Mouse (Mus musculus): Measurements from ENCODE around the gene Kctd10. TPM values are rescaled to one million over a fixed set of nuclear protein-coding genes. Genes with fewer than 3 reads are reported as not detected.

Kctd10 gene
- polyA plus RNA-seq, 1 experiment: 40.6 TPM

GRCm38 (mm10) chr5:114358833-114359232, 21.5 kb downstream of the Kctd10 start:
- H3K9me3 ChIP-seq: no peaks in the 10 kb centered on the region
- H3K4me1 ChIP-seq: peaks cover 27% of the 10 kb centered on the region
- peaks cover 54% of the 10 kb centered on the region for H3K36me3 ChIP-seq (replicated peaks; ENCODE audit: low read length)
- no peak for TF ChIP-seq GATA1 (IDR thresholded peaks at IDR 0.05; ENCODE audit: borderline replicate concordance, low read length)
- no peak for TF ChIP-seq FLI1 (IDR thresholded peaks at IDR 0.05; ENCODE audit: low read length)
- no peak overlapping the region for H3K4me3 ChIP-seq (replicated peaks)
- peaks cover 8% of the 10 kb centered on the region for H3K27me3 ChIP-seq (replicated peaks)

DNA sequence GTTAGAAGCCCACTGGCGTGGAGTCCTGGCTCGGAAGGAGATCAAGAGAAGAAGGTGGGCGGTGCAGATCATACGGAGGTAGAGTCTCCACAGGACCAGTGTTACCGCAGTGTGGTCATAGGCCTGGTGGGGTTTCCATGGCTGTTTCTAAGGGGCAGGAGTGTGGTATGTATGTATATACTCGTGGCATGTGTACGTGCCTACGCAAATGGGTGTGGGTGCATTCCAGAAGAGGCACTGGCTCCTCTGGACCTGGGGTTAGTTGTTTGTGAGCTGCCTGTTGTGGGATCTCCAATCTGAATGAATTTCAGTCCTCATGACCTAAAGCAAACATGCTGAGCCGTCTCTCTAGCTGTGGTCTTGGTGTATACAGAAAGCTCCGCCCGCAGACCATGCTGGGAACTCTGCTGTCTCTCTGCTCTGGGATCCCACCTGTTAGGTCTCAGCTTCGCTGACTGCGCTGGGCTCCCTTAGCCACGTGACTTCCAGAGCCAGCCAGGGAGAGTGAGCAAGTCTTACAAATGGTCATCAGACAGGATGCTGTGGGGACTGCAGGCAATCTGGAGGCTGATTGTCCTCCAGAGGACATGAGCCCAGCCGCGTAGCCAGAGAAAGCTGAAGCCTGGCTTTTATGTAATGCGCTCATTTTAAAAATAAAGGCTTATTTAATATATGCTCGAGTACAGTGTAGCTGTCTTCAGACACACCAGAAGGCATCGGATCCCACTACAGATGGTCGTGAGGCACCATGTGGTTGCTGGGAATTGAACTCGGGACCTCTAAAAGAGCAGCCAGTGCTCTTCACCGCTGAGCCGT, 23.2 kb downstream of the Kctd10 start:
- no peaks in the 10 kb centered on the region for H3K9me3 ChIP-seq
- peaks cover 18% of the 10 kb centered on the region for H3K27me3 ChIP-seq (replicated peaks)
- H3K4me3 ChIP-seq (replicated peaks): peak overlapping the region; percentile 35
- TF ChIP-seq GATA1 (IDR thresholded peaks at IDR 0.05; ENCODE audit: borderline replicate concordance, low read length) (no peak), FLI1 (IDR thresholded peaks at IDR 0.05; ENCODE audit: low read length) (no peak)
- peaks cover 37% of the 10 kb centered on the region for H3K36me3 ChIP-seq (replicated peaks; ENCODE audit: low read length)
- peaks cover 27% of the 10 kb centered on the region for H3K4me1 ChIP-seq

GRCm38 (mm10) chr5:114356250-114356935, 23.9 kb downstream of the Kctd10 start:
- TF ChIP-seq FLI1 (IDR thresholded peaks at IDR 0.05; ENCODE audit: low read length): no peak
- TF ChIP-seq GATA1 (IDR thresholded peaks at IDR 0.05; ENCODE audit: borderline replicate concordance, low read length): no peak
- Histone ChIP-seq H3K4me3 (replicated peaks) (peak overlapping the region; percentile 15), H3K9me3 (no peaks in the 10 kb centered on the region), H3K27me3 (replicated peaks) (peaks cover 25% of the 10 kb centered on the region), H3K4me1 (peaks cover 27% of the 10 kb centered on the region), H3K36me3 (replicated peaks; ENCODE audit: low read length) (peaks cover 30% of the 10 kb centered on the region)

DNA sequence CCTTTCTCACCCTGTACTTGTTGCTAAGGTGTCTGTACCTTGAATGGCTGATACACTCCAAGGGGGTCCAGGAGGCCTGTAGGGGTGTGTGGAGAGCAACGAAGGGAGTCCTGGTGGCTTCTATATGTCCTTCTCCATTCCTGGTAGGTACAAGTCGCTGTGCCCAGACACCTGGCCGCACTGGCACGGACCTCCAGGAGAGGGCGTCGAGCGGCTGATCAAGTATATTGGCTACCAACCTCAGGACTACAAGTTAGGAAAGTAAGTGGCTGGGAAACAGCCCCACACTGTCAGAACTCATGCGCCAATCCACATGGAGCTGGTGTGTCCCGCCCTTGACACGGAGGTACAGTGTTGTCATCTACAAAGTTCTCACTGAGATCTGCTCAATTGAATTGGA, 28.8 kb downstream of the Kctd10 start:
- no peaks in the 10 kb centered on the region for H3K36me3 ChIP-seq (replicated peaks; ENCODE audit: low read length)
- peaks cover 2% of the 10 kb centered on the region for H3K4me1 ChIP-seq
- no peaks in the 10 kb centered on the region for H3K9me3 ChIP-seq
- peaks cover 54% of the 10 kb centered on the region for H3K27me3 ChIP-seq (replicated peaks)
- no peak for TF ChIP-seq GATA1 (IDR thresholded peaks at IDR 0.05; ENCODE audit: borderline replicate concordance, low read length)
- TF ChIP-seq FLI1 (IDR thresholded peaks at IDR 0.05; ENCODE audit: low read length): no peak
- no peak overlapping the region for H3K4me3 ChIP-seq (replicated peaks)

DNA sequence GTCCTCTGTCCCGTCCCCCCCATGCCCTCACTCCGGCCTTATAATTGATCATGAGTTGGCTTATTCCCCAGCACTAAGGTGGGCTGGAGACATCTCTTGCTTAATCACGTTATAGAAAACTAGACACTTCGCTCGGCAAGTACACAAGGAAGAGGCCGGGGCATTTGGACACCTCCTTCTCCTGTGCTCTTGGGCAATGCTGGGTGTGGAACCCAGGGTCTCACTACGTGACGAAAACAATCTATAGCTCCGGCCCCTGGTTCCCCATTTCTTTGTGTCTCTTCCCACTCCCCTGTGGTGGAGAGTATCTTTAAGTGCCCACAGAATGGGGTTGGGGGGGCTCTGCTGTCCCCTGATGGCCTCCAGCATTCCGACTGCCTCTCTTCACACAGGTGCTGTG, 33.3 kb downstream of the Kctd10 start:
- no peak overlapping the region for H3K4me3 ChIP-seq (replicated peaks)
- TF ChIP-seq FLI1 (IDR thresholded peaks at IDR 0.05; ENCODE audit: low read length): no peak
- no peak for TF ChIP-seq GATA1 (IDR thresholded peaks at IDR 0.05; ENCODE audit: borderline replicate concordance, low read length)
- no peaks in the 10 kb centered on the region for H3K9me3 ChIP-seq
- H3K4me1 ChIP-seq: no peaks in the 10 kb centered on the region
- H3K27me3 ChIP-seq (replicated peaks): peaks cover 41% of the 10 kb centered on the region
- H3K36me3 ChIP-seq (replicated peaks; ENCODE audit: low read length): no peaks in the 10 kb centered on the region

GRCm38 (mm10) chr5:114345538-114345937, 34.8 kb downstream of the Kctd10 start:
- Histone ChIP-seq H3K9me3 (no peaks in the 10 kb centered on the region), H3K4me3 (replicated peaks) (no peak overlapping the region), H3K27me3 (replicated peaks) (peaks cover 35% of the 10 kb centered on the region), H3K36me3 (replicated peaks; ENCODE audit: low read length) (no peaks in the 10 kb centered on the region), H3K4me1 (no peaks in the 10 kb centered on the region)
- no peak for TF ChIP-seq FLI1 (IDR thresholded peaks at IDR 0.05; ENCODE audit: low read length)
- TF ChIP-seq GATA1 (IDR thresholded peaks at IDR 0.05; ENCODE audit: borderline replicate concordance, low read length): no peak

DNA sequence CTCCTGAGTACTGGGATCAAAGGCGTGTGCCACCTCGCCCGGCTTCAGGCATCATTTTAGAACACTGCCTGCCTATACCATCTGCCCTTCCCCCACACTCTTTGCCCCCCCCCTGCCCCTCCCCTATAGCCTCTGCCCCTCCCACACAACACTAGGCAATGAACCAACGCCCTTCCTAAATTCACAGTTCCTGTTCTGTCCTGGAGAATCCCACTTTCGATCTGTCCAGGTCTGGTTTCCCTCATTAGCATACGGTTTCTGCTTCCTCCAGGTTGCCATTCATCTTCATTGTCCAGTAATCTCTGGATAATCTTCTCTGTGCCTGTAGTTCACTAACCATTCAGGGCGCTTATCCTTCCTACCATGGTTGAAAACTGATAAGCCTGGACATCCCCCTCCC, 36.7 kb downstream of the Kctd10 start:
- Histone ChIP-seq H3K4me1 (no peaks in the 10 kb centered on the region), H3K36me3 (replicated peaks; ENCODE audit: low read length) (no peaks in the 10 kb centered on the region), H3K4me3 (replicated peaks) (no peak overlapping the region), H3K9me3 (no peaks in the 10 kb centered on the region), H3K27me3 (replicated peaks) (peaks cover 28% of the 10 kb centered on the region)
- TF ChIP-seq GATA1 (IDR thresholded peaks at IDR 0.05; ENCODE audit: borderline replicate concordance, low read length) (no peak), FLI1 (IDR thresholded peaks at IDR 0.05; ENCODE audit: low read length) (no peak)

DNA sequence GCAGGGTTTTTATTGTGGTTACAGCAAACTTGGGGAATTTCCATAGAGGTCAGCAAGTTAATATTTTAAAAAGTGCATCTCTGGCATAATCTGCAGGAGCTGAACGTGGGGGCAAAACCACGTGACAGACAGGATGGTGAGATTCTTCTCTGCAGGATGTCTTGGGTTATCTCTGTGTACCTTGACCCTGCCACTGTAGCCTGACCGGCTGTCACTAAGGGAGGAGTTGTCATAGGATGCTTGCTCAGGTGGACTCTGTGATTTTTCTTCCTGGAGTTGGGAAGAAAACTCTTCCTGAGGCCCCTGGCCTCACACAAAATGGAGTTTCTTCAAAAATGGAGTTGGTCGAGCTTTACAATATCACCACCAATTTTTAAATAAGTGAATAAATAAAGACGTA, 37.3 kb downstream of the Kctd10 start:
- TF ChIP-seq FLI1 (IDR thresholded peaks at IDR 0.05; ENCODE audit: low read length) (no peak), GATA1 (IDR thresholded peaks at IDR 0.05; ENCODE audit: borderline replicate concordance, low read length) (no peak)
- peaks cover 28% of the 10 kb centered on the region for H3K27me3 ChIP-seq (replicated peaks)
- H3K9me3 ChIP-seq: no peaks in the 10 kb centered on the region
- H3K4me3 ChIP-seq (replicated peaks): no peak overlapping the region
- H3K4me1 ChIP-seq: no peaks in the 10 kb centered on the region; the same call in 1 of the 2 replicates
- no peaks in the 10 kb centered on the region for H3K36me3 ChIP-seq (replicated peaks; ENCODE audit: low read length)

- peaks cover 55% of the 10 kb centered on the region for H3K27me3 ChIP-seq (replicated peaks)
- H3K36me3 ChIP-seq (replicated peaks; ENCODE audit: low read length): no peaks in the 10 kb centered on the region
- peak overlapping the region; percentile 70 for H3K4me3 ChIP-seq (replicated peaks)
- peaks cover 8% of the 10 kb centered on the region for H3K4me1 ChIP-seq
- H3K9me3 ChIP-seq: no peaks in the 10 kb centered on the region
- no peak for TF ChIP-seq GATA1 (IDR thresholded peaks at IDR 0.05; ENCODE audit: borderline replicate concordance, low read length)
- no peak for TF ChIP-seq FLI1 (IDR thresholded peaks at IDR 0.05; ENCODE audit: low read length)
Measured at GRCm38 (mm10) chr5:114323791-114324507, 56.4 kb downstream of the Kctd10 start.
